Mouse (Mus musculus) B cell, adult 2 months (primary cell): ENCODE results near the gene Snai1.

Experiments
- DNase-seq, 2 experiments: peaks; one replicate each; pipeline ENCODE4 v3.0.0; 2022

The Snai1 gene

DNA sequence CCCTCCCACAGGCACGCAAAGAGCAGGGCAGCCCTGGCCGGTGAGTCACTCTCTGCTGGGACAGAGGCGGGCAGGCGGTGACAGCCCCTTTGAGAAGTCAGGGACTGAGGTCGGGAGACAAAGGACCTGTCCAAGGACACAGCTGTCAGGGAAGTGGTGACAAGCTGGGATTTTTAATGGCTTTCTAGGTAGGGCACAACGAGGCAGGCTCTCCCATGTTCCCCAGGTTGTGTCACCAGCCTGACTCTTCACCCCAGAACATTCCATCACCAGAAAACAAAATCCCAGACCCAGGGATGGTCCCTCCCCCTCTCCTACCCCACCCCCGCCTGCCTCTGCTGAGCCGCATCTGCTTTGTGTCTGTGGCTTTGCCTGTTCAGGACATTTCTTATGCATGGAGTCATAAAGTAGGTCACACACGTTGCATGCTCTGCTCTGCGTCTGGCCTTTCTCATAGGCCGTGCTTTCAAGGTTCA lies 15.0 kb downstream of the Snai1 start:
- no peak for DNase-seq

DNA sequence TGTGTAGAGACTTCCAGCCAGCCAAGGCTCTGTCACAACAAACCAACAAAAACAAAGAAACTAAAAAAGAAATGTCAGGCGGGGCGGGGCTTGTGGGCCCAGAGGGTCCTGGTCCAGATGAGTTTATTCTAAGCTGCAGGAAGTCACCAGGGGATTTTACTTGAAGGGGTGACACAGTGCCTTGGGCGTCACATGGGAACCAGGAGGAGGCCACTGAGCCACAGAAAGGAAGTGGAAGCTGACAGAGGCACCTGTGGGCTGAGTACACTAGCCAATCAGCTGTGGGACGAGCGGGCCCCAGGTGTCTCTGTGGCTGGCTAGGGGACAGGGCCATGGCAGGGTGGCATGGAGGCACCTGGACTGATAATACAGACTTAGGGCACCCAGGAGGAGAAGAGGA lies 17.8 kb downstream of the Snai1 start:
- peak; percentile 50 to 57 for DNase-seq

DNA sequence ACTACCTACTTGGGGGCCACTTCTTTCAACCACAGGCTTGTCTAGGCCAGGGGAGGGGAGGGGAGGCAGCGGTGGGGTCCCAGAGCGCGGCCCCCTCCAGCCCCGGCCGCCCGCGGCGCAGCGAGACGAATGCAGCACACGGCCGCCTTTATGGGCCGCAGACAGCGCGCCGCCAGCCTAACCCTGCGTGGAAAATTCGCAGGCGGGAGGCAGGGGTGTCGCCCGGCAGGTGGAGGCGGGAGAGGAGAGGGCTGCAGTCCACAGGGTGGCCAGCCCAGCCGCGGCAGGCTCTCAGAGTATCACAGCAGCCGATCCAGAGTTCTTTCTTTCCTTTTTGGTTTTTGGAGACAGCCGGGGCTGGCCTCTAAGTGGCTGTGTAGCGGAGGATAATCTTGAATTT lies 21.4 kb downstream of the Snai1 start:
- DNase-seq: no peak

DNA sequence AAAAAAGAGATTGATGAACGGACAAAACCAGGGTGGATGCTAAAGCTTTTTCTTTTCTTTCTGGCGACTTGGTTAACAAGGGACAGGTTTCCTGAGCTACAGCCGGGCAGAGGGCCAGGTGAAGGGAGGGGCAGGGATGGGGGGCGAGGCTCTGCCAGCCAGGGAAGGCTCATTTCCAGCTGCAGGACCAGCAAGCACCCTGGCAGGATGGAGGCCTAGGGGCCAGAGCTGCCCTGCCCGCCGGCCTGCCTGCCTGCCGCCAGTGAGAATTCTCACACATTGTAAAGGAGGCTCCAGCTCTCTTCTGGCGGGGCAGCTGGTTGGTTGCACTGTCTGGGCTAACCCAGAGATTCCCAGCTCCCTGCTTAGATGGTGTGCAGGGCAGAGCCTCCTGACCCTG lies 24.1 kb downstream of the Snai1 start:
- DNase-seq: no peak

DNA sequence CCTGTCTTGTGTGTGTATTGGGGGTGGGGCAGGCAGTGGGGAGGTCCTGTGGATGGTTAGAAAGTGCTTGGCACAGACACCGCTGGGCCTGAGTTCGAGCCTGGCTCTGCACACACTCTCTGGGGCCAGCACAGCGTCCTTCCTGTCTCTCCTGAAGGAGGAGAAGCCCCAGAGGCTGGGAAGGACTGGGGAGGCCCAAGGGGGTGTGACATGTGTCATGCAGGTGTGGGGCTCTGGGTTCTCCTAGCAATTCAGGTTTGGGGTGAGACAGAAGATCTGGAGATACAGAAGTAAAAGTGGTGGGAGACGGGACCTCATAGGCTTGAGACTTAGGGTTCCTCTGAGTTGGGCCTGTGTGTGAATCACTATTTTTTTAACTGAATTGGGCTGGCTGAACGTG lies 25.0 kb downstream of the Snai1 start:
- no peak for DNase-seq

DNA sequence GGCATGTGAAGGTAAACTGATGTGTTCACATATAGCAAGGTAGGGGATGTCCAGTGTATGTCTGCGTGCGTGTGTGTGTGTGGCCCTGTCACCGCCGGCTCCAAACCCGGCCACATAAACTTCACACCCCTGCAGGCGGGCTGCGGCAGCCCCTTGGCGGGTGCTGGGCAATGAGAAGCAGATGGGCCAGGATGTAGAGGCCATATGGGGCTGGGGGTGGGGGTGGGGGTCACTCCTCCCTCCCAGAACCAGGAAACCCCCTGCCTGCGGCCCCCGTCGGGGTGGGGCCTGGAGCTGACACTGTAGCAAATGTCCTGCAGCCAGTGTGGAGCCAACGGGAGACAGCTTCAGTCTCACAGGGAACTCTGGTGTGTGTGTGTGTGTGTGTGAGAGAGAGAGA lies 25.7 kb downstream of the Snai1 start:
- DNase-seq: no peak

DNA sequence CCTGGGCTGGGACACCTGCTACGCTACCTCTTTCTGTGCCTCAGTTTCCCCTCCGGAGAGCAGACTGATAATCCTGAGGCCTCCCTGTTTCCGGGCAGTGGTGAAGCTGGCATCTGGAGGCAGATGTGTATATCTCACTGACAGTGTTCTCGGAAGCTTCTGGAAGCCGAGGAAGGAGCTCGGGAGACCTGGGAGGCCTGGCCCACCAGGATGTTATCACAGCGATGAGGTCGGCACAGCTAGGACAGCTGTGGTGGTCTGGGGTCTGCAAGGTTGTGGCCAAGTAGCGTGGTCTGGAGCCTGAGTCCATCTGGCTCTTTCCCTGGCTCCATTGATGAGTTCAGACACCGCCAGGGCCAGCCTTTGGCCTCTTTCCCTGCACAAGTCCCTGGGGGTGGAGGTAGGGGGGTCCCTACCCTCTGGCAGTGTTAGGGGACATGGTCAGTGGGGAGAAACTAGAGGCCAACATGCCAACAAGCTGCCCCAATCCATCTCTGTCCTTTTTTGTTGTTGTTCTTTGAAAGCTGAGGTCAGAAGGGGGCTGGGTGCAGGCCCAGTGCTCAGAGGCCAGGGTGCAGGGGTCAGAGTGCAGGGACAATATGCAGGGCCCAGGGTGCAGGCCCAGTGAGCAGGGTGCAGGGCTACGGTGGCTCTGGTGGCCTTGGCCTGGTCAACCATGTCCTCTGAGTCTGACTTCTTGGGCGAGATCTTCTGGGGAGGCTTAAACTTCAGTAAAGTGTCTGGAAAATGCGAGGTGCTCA lies 26.7 kb downstream of the Snai1 start:
- no peak for DNase-seq

DNA sequence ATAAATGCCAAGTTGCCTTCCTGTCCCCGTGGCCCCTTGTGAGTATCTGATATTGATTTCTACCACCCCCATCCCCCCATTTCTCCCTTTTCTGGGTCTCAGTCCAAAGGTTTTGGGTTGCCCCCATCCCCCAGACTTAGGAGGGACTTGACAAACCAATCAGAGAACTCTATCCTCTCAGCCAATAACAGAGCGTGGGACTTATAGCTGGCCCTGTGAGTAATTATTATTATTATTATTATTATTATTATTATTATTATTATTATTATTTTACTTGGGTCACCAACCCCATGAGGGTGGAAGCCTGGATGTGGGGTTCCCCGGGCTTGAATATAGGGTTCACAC lies 27.3 kb downstream of the Snai1 start:
- no peak for DNase-seq

DNA sequence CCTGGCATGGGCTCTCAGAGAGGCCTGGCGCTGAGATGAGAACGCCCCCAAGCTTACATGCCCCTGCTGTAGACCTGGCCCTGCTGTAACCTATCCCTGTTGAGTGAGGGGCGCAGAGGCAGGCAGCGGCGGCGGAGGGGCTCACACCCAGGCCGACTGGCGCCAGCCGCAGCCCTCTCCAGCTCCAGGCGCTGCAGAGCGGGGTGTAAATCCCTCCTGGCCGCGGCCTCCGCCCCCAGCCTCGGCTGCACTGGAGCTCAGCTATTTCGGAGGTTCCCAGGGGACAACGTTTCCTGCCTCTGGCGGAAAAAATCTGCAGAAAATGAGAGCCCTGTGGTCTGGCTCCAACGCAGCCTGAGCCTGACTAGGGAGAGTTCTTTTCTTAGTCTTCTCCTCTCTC lies 27.7 kb downstream of the Snai1 start:
- DNase-seq: peak; percentile 57 to 60

DNA sequence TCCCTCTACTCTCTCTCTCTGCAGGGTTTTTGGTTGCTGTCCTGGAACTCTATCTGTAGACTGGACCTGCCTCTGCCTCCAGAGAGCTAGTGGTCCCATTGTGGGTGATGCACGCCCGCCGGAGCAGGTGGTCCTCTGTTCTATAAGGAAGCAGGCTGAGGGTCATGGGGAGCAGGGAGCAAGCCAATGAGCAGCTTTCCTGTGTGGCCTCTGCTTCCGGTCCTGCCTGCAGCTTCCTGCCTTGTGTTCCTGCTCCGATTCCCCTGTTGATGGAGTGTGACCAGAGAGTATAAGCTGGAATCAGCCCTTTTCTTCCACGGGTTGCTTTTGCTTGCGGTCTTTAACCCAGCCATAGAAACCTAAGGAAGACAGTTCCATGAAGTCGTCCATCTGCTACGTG lies 30.1 kb downstream of the Snai1 start:
- no peak for DNase-seq

DNA sequence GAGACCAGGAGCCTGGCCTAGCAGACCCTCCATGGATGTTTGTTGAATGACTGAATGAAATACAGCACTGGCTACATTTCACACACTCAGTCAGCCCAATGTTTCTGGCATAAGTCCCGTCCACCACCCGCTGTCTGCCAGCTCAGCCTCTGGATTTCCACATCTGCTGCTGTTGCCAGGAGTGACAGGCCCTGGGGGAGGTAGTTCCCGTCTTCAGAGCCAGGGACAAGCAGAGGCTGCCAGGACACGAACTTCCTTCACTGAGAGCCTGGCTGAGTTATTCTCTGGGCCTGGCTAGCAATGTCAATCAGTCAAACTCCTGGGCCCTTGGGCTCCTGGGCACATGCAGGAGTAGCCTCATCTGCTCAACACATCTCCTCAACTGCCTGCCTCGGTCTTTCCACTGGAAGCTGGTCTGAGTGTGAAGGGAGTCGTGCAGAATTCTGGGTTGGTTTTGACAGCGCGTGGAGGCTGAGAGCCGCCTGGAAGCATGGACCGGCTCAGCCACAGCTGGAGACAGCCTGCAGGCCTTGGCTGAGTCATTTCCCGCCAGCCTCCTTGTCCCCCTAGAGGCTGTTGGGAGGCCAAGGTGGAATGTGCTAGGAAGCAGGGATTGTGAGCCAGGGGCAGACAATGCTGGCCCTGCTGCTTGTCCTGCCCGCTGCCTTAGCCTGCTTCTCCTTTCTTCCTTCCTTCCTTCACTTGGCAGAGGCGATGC lies 32.1 kb downstream of the Snai1 start:
- DNase-seq: no peak

DNA sequence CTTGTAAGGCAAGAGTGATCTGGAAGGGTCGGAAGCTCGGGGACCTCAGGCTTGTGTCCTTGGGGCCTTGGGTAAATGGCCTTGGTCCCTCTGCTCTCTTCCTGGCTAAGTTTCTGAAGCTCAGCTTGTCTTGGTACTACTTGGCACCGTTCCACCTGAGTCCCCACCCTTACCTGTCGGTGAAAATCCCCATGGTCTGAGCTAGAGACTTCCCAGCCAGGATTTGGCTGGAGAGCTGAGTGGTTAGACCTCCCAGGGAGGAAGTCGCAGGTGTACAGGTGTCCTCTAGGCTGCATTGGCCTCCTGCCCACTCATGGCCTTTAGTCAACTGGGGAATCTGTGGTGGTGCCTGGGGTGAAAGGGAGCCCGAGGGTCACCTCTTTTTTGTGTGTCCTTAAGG lies 32.8 kb downstream of the Snai1 start:
- no peak for DNase-seq

DNA sequence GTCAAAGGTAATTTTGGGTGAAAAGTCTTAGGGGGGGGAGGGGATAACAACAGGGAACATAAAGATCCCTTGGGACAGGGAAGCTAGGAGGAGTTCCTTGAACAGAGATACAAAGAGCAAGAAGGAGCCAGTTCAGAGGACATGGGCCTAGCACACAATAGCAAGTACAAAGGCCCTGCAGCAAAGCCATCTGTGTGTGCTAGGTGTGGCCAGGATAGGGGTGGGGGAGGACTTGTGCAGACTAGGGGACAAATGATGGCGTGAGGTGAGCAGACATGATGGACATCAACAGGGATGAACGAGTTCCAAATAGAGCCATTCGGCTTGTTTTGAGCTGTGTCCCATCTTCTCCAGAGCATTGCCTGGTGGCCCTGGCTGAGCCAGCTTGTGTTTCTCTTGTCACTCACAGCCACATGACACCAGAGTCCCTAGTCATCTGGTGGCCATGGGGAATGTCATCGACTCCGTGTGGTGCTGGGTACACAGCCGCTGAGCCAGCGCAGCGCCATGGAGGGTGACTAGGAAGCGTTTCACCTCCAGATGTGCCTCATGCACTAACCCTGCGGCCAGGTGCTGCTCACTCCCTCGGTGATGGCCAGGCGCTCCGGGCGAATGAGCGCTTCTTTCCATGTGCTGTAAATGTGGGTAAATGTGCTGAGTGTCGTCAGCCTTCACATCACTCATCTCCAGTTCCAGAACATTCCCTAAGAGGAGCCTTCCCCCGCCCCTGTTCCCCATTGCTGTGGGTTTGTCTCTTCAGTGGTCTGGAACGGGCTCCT lies 33.6 kb downstream of the Snai1 start:
- no peak for DNase-seq

DNA sequence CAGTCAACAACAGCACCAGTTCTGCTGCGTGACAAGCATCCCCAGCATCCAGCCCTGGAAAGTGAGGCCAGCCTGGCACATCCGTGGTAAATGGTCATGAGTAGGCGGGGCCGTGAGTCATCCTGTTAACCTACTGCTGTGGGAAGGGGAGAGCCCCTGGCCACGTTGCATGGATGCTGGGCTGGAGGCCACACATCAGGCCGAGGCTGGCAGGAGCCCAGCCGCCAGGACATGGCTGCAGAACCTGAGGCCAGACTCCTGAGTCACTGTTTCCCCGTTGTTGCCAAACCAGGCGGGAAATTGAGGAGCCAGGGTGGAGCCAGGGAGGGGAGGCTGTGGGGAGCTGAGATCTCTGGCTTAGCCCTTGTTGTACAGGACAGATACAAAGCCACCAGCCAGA lies 36.8 kb downstream of the Snai1 start:
- no peak for DNase-seq

DNA sequence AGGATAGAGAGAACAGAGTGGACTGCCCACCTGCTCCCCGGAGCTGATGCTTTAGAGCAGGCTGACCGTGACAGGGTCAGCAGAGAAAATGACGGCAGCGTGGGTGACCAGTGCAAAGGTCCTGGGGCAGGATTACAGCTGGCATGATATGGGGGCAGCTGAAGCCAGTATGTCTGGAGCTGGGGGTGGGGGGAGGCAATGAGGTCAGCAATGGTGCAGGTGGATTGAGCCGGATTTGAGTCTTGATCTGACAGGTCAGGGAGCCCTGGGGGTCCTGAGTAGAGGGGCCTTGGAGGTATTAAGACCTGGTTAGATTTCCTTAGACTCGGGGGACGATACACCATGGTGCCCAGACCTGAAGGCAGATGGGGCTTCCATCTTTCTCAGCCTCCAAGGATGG lies 37.6 kb downstream of the Snai1 start:
- DNase-seq: no peak

DNA sequence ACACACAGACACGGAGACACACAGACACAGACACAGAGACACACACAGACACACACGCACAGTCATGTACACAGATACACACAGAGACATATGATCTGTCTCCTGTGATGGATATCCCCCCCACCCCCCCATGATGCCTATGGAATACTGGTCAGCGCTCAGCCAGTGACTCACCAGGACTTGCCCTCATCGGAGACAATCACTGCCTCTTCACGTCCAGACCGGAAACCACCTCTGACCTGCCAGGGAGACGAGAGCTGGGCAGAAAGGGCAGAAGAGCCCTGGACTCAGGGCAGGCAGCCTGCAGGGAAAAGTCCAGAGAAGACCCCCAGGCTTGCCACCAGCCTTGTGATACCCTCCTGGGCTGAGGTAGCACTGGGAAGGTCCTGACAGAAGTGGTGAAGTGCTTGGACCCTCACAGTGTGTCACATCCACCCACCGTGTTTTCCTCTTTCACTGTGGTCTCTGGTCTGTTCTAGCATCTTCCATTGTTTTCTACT lies 38.2 kb downstream of the Snai1 start:
- no peak for DNase-seq

DNA sequence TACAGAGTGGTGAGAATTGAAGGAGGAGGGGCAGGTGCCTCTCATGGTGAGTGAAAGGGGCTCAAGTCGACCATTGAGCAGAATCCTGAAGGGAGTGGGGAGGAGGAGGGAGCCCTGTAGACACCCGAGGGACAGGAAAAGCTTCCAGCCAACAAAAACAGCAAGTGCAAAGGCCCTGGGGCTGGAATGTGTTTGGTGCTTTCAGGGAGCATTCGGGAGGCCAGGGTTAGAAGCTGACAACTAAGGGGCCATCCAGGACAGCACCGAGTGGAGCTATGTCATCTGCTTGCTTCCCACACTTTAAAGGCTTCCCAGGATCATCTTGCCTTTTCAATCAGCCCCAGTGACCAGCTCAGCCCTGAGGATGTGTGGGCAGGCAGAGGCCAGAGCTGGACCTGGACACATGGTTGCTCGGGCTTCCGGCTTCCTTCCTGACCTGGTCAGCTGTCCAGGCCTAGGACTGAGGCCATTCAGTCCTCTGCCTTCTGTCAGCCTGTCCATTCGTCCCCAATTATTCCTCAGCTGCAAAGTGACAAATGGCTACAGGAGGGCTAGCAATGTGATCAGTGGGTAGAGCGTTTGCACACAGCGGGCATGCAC lies 39.3 kb downstream of the Snai1 start:
- DNase-seq: no peak

DNA sequence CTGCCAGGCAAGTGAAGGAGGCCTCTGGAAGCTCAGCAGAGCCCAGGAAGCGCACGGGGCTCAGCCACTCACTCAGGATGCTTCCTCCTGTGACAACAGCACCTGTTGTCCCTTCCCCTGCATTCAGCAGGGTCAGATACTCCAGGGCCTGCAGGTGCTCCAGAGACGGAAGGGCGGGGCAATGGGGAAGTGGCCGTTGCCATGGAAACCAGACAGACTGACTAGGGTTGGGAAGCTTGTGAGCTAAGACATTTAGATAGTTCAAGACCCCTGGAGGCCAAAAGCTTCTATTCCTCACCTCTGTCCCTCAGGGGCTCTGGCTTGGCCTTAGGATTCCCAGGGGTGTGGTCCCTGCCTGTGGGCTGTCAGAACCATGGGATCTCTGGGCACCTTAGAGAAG lies 40.5 kb downstream of the Snai1 start:
- DNase-seq: peak; percentile 55 to 57

DNA sequence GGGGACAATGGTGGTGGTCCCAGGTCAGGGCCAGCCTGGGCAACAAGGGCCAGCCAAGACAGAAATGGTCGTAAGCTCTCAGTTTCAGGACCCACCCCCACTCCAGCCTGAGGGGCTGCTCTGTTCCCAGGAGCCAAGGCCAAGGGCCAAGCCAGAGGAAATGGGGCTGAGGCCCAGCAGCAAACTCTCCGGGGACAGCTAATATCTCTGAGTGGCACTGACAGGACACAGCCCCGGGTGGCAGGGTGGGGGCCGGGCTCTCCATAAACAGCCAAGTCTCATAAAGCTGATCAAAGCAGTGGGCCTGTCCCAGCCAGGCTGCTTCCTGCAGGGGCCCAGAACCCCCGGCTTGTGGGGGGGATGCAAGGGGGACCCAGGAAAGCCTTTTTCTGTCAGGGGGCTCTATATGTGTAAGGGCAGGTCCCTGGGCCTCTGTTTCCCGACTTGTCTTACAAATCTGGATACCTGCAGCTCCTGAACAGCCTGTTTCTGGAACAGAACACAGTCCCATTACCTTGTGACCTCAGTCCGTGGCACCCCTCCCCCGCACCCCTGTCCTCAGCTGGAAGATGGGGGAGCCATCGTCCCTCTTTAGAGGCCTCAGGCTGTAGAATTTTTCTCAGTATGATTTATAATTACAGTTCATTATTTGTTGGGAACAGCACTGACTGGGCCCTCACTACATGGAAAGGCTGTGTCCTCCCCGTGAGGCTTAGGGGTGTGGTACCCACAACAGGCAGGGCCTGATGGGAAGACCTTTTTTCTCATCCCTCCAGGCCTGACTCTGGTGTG lies 45.4 kb downstream of the Snai1 start:
- no peak for DNase-seq

DNA sequence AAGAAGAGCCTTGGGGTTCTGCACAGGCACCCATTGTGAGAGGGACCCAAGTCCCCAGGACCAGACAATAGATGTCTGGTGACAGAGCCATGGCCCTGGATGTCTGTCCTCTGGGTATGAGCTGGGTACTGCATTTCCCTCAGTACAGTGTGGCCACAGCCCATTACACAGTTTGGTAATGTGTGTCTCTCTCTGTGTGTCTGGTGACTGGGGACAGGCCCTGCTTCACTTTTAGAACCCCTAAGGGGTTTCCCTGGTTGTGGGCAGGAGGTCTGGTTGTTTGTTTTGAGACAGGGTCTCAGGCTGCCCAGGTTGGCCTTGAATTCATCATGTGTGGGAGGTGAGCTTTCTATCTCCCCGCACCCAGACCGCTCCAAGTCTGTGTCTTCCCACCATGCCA lies 47.3 kb downstream of the Snai1 start:
- no peak for DNase-seq

DNA sequence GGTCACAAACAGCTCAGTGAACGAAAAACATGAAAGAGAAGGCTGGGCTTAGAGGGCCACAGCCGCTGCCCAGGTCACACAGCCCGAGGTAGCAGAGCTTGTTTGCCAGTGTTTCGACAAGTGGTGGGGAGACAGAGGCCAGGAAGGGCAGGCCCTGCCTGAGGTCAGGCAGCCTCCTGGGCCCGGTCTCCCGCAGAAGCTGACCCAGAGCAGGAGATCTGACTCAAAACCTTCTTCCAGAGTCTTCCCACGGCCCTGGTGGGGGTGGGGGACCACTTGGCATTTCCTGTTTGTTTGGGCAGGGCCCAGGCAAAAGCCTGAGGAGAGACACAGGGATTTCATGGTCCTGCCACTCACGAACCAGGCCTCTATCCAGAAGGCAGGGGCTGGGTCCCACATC lies 48.0 kb downstream of the Snai1 start:
- DNase-seq: no peak

DNA sequence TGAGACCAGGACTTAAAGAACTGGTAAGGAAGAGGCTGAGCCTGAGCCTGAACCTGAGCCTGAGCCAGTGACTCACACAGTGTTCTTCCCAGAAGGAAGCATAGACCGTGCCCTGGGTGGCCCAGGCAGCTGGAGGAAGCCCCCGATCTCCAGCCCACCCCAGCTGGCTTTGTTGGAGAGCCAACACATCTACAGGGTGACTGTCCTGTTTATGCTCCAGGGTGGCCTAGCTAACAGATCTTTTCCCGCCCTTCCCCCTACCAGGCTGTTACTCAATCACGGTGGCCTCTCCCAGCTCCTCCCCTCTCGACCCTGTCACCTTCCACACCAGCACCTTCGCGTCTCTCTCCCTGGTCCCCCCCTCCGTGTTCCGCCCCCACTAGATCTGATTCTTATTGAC lies 49.0 kb downstream of the Snai1 start:
- DNase-seq: no peak
